ENCODE assay signal across 23 mouse cellular contexts in the genomic region with DNA sequence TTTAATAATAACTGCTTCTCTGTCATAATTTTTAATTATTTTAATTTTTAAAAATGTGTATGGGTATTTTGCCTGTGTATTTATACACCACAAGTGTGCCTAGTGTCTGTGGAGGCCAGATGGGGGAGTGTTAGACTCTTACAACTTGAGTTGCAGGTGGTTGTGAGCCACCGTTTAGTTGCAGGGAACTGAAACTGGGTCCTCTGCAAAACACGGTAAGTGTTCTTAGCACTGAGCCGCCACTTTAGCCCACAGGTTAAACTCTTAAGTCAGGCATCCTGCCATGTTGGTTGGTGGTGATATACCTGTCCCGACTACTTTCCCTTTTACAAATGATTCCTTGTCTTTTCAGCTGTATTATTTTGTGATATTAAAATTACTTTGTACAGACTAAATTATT.
"Had no signal": no experiment of that assay in that cellular context is flagged by ENCODE, and none has a peak within 500 bp of the region (broad histone marks: within the 10 kb centered on the region; RNA-seq: fewer than 3 reads in every experiment).

No protein-coding gene starts in this region.

- H3K4me1 ChIP-seq: heart, embryonic 13.5 days; heart, embryonic 15.5 days; hindbrain, embryonic 15.5 days; kidney, embryonic 15.5 days; limb, embryonic 13.5 days; limb, embryonic 15.5 days had no signal

- H3K27me3 ChIP-seq: heart, embryonic 13.5 days; heart, embryonic 15.5 days; hindbrain, embryonic 13.5 days; hindbrain, embryonic 15.5 days; kidney, embryonic 15.5 days; limb, embryonic 13.5 days; limb, embryonic 15.5 days had no signal

- H3K27ac ChIP-seq: heart, adult 2 months; heart, embryonic 13.5 days; heart, embryonic 15.5 days; hindbrain, embryonic 13.5 days; hindbrain, embryonic 15.5 days; hindbrain, postnatal 0 days; kidney, embryonic 15.5 days; kidney, postnatal 0 days; limb, embryonic 13.5 days; limb, embryonic 15.5 days had no signal

- DNase-seq: gastrocnemius, postnatal 14 days; gastrocnemius, postnatal 36 days; heart, adult 11 months; heart, adult 2 months; heart, postnatal 14 days; heart, postnatal 36 days; kidney, adult 11 months; kidney, adult 2 months; kidney, adult 9 months; kidney, postnatal 14 days; kidney, postnatal 36 days; layer of hippocampus, adult 9-11 months; layer of hippocampus, postnatal 36 days; left cerebral cortex, postnatal 4 days had no signal

- H3K4me3 ChIP-seq: heart, adult 2 months; heart, embryonic 13.5 days; heart, embryonic 15.5 days; hindbrain, embryonic 13.5 days; hindbrain, embryonic 15.5 days; kidney, embryonic 15.5 days; limb, embryonic 13.5 days; limb, embryonic 15.5 days had no signal
